Mouse (Mus musculus): ENCODE measurements at regions not wholly inside any gene's neighbourhood (a gene's known extent, or its start where the extent isn't known, plus 50 kb on each side); places are given as distances from the start of the nearest gene placed in this dataset.
A peak's percentile ranks its signal among the peaks of the same experiment; 100 is the strongest.

DNA sequence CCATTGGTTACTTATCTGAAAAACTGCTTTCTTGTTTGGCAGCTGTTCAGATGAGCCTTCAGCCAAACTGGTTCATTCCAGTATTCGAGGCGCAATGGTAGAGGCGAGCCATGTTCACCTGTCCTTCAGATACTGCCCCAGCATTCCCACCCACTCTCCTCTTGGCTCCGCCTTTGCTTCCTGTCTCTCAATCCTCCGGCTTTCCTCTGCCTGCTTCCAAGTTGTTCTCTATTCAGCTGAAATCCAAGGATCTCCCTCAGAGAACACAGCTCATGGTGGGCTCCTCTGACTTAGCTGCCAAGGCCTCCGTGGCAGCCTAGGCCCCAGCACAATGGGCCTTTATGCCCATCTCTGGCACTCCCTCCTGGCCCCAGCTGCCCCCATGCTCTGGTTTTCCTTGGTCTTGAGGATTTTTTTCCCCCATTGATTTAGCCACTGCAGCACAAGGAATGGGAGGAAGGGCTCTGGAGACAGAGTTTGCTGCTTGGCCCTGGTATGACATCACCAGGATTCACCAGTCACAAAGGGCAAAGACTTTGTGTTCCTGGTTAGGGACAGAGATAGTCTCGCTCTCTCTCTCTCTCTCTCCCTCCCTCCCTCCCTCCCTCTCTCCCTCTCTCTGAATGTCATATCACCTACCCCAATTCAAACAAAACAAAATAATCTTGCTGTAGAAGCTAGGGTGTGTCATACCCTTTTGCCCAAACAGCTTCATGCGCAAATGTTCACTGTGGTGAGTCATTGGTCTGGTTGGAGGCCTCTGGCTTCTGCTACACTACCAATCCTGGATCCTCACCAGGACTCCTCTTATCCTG lies 91.6 kb downstream of the Xrcc2 start:
- WGBS = 75% methylated on average over 8 of the region's 8 CpGs
- peak overlapping the region; percentile 3; the same call in 1 of the 2 replicates for H3K27ac ChIP-seq
- H3K27me3 ChIP-seq (ENCODE audit: control insufficient read depth, insufficient read depth, low read length) = no peaks in the 10 kb centered on the region
- no peak overlapping the region for H3K4me3 ChIP-seq (replicated peaks; ENCODE audit: low read length)
- H3K4me2 ChIP-seq (replicated peaks) = no peak overlapping the region
- H3K4me1 ChIP-seq (replicated peaks; ENCODE audit: control insufficient read depth, insufficient read depth, low read length) = no peaks in the 10 kb centered on the region; the same call in 1 of the 2 replicates
- H3K9ac ChIP-seq = no peak overlapping the region
- DNase-seq (ENCODE audit: low spot score) (peak; percentile 58), ATAC-seq (ENCODE audit: low FRiP score) (peak; percentile 73; the same call in 1 of the 2 replicates)
- H3K36me3 ChIP-seq (replicated peaks; ENCODE audit: control insufficient read depth, insufficient read depth) = no peaks in the 10 kb centered on the region
- H3K9me3 ChIP-seq (ENCODE audit: control insufficient read depth, low read length) = no peaks in the 10 kb centered on the region

DNA sequence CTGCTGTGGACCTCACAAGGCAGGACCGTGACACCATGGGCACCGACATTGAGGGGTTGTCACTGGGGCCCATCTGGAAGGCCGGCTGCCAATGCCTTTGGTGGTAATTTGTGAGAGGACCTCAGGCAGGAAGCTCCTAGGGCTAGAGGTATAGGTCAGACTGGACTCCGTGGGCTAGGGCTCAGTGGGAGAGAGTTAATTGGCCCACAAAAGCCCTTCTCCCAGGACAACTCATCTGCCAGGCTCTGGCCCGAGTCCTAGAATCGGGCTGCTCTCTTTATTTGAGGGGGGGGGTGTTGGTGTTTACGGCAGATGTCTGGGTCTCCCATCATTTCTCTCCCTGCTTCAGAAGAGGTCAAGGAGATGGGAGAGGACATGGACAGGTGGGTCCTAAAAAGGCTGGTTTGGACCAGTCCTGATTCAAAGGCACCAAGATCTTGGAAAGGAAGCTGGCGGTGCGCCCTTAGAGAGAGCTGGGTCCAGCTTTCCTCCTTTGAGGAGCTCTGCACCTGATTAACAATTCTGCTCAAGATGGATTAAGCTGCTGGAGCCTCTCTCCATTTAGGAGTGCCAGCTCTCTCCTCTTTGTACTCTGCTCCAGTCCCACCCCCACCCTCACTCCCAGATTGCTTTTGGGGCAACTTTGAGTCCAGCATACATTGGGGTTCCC lies 93.5 kb downstream of the Xrcc2 start:
- 73% methylated on average over 9 of the region's 9 CpGs for WGBS

DNA sequence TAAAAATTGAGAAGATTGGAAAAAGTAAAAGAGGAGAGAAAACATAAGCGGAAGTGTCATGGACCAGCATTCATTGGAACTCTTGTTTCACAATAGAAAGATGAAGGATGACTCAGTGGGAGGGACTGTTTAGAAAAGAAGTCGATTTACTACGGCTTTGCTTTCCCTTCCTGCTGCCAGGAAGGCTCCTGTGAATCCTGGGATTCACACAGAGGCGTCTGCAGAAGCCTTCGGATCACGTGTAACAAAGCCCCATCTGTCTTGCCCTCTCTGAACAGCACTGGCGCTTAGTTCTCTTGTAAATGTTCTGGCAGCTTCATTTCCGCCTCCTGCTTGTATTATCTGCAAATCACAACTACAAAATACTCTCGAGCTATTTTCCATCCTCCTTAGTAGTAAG lies 94.0 kb downstream of the Cct8l1 start:
- 0 out of 2 replicates have a peak overlapping the region, but pooled peaks have one; percentile 6 for H3K4me2 ChIP-seq (replicated peaks)
- peak; percentile 73; the same call in 1 of the 2 replicates for ATAC-seq (ENCODE audit: low FRiP score)

More for the DNA sequence above, 93.5 kb downstream of the Xrcc2 start:
- Histone ChIP-seq H3K9ac (no peak overlapping the region), H3K4me3 (replicated peaks; ENCODE audit: low read length) (no peak overlapping the region), H3K27ac (no peak overlapping the region), H3K36me3 (replicated peaks; ENCODE audit: control insufficient read depth, insufficient read depth) (no peaks in the 10 kb centered on the region), H3K9me3 (ENCODE audit: control insufficient read depth, low read length) (no peaks in the 10 kb centered on the region), H3K4me1 (replicated peaks; ENCODE audit: control insufficient read depth, insufficient read depth, low read length) (no peaks in the 10 kb centered on the region; the same call in 1 of the 2 replicates), H3K4me2 (replicated peaks) (no peak overlapping the region), H3K27me3 (ENCODE audit: control insufficient read depth, insufficient read depth, low read length) (no peaks in the 10 kb centered on the region)
- ATAC-seq (ENCODE audit: low FRiP score) (peak; percentile 28; the same call in 1 of the 2 replicates), DNase-seq (ENCODE audit: low spot score) (no peak)

DNA sequence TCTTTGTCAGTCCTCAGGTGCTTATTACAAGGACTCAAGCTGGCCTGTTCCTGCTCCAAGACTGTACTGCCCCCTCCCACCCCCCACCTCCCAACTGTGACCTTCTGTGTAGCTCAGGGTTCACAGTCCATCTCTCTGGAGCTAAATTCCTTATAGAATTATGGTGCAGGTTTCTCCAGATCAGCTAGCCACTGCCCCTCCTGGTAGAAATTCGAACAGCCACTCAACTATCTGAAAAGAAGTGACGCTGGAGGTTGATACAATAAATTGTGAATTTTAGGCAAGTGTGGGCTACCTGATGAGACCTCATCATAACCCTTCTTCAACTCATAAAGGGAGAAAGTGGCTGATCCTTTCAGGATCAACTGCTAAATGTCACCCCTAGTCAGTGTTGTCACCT lies 86.3 kb downstream of the Cct8l1 start:
- 74% methylated on average over 2 of the region's 2 CpGs for WGBS
- DNase-seq (ENCODE audit: low spot score) (no peak), ATAC-seq (ENCODE audit: low FRiP score) (no peak)
- Histone ChIP-seq H3K27me3 (ENCODE audit: control insufficient read depth, insufficient read depth, low read length) (no peaks in the 10 kb centered on the region), H3K27ac (no peak overlapping the region), H3K4me1 (replicated peaks; ENCODE audit: control insufficient read depth, insufficient read depth, low read length) (no peaks in the 10 kb centered on the region), H3K4me2 (replicated peaks) (no peak overlapping the region), H3K36me3 (replicated peaks; ENCODE audit: control insufficient read depth, insufficient read depth) (no peaks in the 10 kb centered on the region), H3K4me3 (replicated peaks; ENCODE audit: low read length) (no peak overlapping the region), H3K9me3 (ENCODE audit: control insufficient read depth, low read length) (no peaks in the 10 kb centered on the region), H3K9ac (no peak overlapping the region)

More for the DNA sequence above, 94.0 kb downstream of the Cct8l1 start:
- Histone ChIP-seq H3K4me3 (replicated peaks; ENCODE audit: low read length) (no peak overlapping the region), H3K27me3 (ENCODE audit: control insufficient read depth, insufficient read depth, low read length) (no peaks in the 10 kb centered on the region), H3K27ac (peak overlapping the region; percentile 62; the same call in 1 of the 2 replicates), H3K36me3 (replicated peaks; ENCODE audit: control insufficient read depth, insufficient read depth) (no peaks in the 10 kb centered on the region), H3K9me3 (ENCODE audit: control insufficient read depth, low read length) (no peaks in the 10 kb centered on the region), H3K9ac (no peak overlapping the region), H3K4me1 (replicated peaks; ENCODE audit: control insufficient read depth, insufficient read depth, low read length) (no peaks in the 10 kb centered on the region; the same call in 1 of the 2 replicates)
- 10% methylated on average over 9 of the region's 9 CpGs for WGBS
- peak; percentile 57 for DNase-seq (ENCODE audit: low spot score)

DNA sequence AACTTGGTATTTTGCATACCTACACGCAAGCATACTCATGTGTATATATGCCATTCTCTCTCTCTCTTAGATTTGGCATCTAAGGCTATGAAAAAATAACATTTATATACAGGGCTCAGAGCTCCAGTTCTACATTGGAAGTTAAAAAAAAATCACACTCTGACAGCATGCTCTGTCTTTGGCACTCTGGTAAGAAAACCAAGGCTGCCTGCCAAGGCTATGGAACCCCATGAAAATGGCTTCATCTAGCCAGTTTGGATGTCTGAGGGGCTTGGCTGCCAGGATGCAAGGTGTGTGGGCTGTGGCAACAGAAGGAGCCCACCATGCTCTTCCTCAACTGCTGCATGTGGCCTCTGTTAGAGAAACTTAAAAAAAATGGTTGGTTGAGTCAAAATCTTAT lies 83.5 kb downstream of the Cct8l1 start:
- no peak overlapping the region for H3K9ac ChIP-seq
- WGBS = 89% methylated on average over 1 of the region's 1 CpGs
- ATAC-seq (ENCODE audit: low FRiP score) (no peak), DNase-seq (ENCODE audit: low spot score) (no peak)
- no peak overlapping the region for H3K4me3 ChIP-seq (replicated peaks; ENCODE audit: low read length)
- no peaks in the 10 kb centered on the region for H3K27me3 ChIP-seq (ENCODE audit: control insufficient read depth, insufficient read depth, low read length)
- no peak overlapping the region for H3K27ac ChIP-seq
- H3K4me1 ChIP-seq (replicated peaks; ENCODE audit: control insufficient read depth, insufficient read depth, low read length) = no peaks in the 10 kb centered on the region
- no peaks in the 10 kb centered on the region for H3K9me3 ChIP-seq (ENCODE audit: control insufficient read depth, low read length)
- H3K36me3 ChIP-seq (replicated peaks; ENCODE audit: control insufficient read depth, insufficient read depth) = no peaks in the 10 kb centered on the region
- no peak overlapping the region for H3K4me2 ChIP-seq (replicated peaks)

DNA sequence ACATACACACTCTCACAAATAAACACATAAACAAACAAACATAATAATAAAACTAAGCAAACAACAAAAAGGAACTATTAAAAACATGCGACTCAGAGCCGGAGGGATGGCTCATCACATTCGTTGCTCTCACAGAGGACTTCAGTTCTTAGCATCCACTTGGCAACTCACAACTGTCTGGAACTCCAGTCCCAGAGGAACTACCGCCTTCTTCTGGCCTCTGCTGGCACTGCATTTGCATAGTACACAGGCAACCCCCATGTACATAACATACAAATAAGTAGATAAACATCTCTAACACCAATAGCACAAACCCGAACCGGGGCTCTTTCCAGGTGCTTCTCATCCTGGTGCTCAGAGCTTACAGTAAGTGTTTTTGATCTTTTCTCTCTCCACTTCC lies 81.9 kb downstream of the Cct8l1 start:
- no peaks in the 10 kb centered on the region for H3K4me1 ChIP-seq (replicated peaks; ENCODE audit: control insufficient read depth, insufficient read depth, low read length)
- DNase-seq (ENCODE audit: low spot score) (no peak), ATAC-seq (ENCODE audit: low FRiP score) (no peak)
- no peaks in the 10 kb centered on the region for H3K36me3 ChIP-seq (replicated peaks; ENCODE audit: control insufficient read depth, insufficient read depth)
- H3K9me3 ChIP-seq (ENCODE audit: control insufficient read depth, low read length) = no peaks in the 10 kb centered on the region
- H3K4me2 ChIP-seq (replicated peaks) = no peak overlapping the region
- H3K4me3 ChIP-seq (replicated peaks; ENCODE audit: low read length) = no peak overlapping the region
- H3K27ac ChIP-seq = no peak overlapping the region
- 93% methylated on average over 6 of the region's 6 CpGs for WGBS
- H3K9ac ChIP-seq = no peak overlapping the region
- H3K27me3 ChIP-seq (ENCODE audit: control insufficient read depth, insufficient read depth, low read length) = no peaks in the 10 kb centered on the region

DNA sequence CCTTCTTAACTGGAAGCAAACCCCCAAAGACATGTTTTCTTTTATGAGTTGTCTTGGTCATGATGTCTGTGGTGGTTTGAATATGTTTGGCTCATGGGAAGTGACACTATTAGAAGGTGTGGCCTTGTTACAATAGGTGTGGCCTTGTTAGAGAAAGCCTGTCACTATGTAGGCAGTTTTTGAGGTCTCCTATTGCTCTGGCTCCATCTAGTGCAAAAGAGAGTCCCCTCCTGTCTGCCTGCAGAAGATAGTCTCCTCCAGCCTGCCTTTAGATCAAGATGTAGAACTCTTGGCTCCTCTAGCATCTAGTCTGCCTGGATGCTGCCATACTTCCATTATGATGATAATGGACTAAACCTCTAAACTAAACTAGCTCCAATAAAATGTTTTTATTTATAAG lies 75.8 kb downstream of the Cct8l1 start:
- H3K9ac ChIP-seq = no peak overlapping the region
- H3K36me3 ChIP-seq (replicated peaks; ENCODE audit: control insufficient read depth, insufficient read depth) = no peaks in the 10 kb centered on the region
- H3K27me3 ChIP-seq (ENCODE audit: control insufficient read depth, insufficient read depth, low read length) = no peaks in the 10 kb centered on the region
- ATAC-seq (ENCODE audit: low FRiP score) (no peak), DNase-seq (ENCODE audit: low spot score) (no peak)
- no peak overlapping the region for H3K4me2 ChIP-seq (replicated peaks)
- 0 out of 2 replicates have a peak, but pooled peaks cover 4% of the 10 kb centered on the region for H3K9me3 ChIP-seq (ENCODE audit: control insufficient read depth, low read length)
- no peak overlapping the region for H3K4me3 ChIP-seq (replicated peaks; ENCODE audit: low read length)
- no peaks in the 10 kb centered on the region for H3K4me1 ChIP-seq (replicated peaks; ENCODE audit: control insufficient read depth, insufficient read depth, low read length)
- no peak overlapping the region for H3K27ac ChIP-seq
